Mouse (Mus musculus) embryonic facial prominence, embryonic 13.5 days (tissue): ENCODE measurements at regions not wholly inside any gene's neighbourhood (a gene's known extent, or its start where the extent isn't known, plus 50 kb on each side); places are given as distances from the start of the nearest gene placed in this dataset.
A peak's percentile ranks its signal among the peaks of the same experiment; 100 is the strongest.

ENCODE experiments used
- ATAC-seq: fragments of 200-750 bp; cut with Nextera tagmentation; 2 replicates; pipeline ENCODE4 v1.8.0; 2017; ENCODE audit warnings: low read depth; ENCODE audit not compliant: insufficient number of reproducible peaks, insufficient read depth, low FRiP score, low TSS enrichment
- H3K27ac ChIP-seq: fragments of 300-500 bp; sonication (generic); 2 replicates; pipeline ENCODE4 v1.5.1; 2015; ENCODE audit warnings: moderate library complexity, mild to moderate bottlenecking, inconsistent platforms
- H3K27me3 ChIP-seq: fragments of 300-500 bp; sonication (generic); 2 replicates; pipeline ENCODE4 v1.6.1; 2015; ENCODE audit warnings: mild to moderate bottlenecking, inconsistent platforms
- H3K36me3 ChIP-seq: fragments of 300-500 bp; sonication (generic); 2 replicates; pipeline ENCODE4 v1.6.1; 2015; ENCODE audit warnings: mild to moderate bottlenecking, inconsistent platforms
- H3K4me1 ChIP-seq: fragments of 300-500 bp; sonication (generic); 2 replicates; pipeline ENCODE4 v1.6.1; 2015; ENCODE audit warnings: inconsistent platforms
- H3K4me2 ChIP-seq: fragments of 300-500 bp; sonication (generic); 2 replicates; pipeline ENCODE4 v1.6.1; 2015; ENCODE audit warnings: moderate library complexity, mild to moderate bottlenecking, inconsistent platforms
- H3K4me3 ChIP-seq: fragments of 300-500 bp; sonication (generic); 2 replicates; pipeline ENCODE4 v1.5.1; 2015; ENCODE audit warnings: mild to moderate bottlenecking, inconsistent platforms
- H3K9ac ChIP-seq: fragments of 300-500 bp; sonication (generic); 2 replicates; pipeline ENCODE4 v1.6.1; 2015; ENCODE audit warnings: mild to moderate bottlenecking, inconsistent platforms
- H3K9me3 ChIP-seq: fragments of 300-500 bp; sonication (generic); 2 replicates; pipeline ENCODE4 v1.6.1; 2016; ENCODE audit warnings: inconsistent platforms
- WGBS: fragments of 180-500 bp; shearing (Covaris S2); methylation state at CpG from one replicate; pipeline ENCODE4 v1.1.7; 2015; ENCODE audit warnings: mixed read lengths; 5-methylcytosine and 5-hydroxymethylcytosine counted together

DNA sequence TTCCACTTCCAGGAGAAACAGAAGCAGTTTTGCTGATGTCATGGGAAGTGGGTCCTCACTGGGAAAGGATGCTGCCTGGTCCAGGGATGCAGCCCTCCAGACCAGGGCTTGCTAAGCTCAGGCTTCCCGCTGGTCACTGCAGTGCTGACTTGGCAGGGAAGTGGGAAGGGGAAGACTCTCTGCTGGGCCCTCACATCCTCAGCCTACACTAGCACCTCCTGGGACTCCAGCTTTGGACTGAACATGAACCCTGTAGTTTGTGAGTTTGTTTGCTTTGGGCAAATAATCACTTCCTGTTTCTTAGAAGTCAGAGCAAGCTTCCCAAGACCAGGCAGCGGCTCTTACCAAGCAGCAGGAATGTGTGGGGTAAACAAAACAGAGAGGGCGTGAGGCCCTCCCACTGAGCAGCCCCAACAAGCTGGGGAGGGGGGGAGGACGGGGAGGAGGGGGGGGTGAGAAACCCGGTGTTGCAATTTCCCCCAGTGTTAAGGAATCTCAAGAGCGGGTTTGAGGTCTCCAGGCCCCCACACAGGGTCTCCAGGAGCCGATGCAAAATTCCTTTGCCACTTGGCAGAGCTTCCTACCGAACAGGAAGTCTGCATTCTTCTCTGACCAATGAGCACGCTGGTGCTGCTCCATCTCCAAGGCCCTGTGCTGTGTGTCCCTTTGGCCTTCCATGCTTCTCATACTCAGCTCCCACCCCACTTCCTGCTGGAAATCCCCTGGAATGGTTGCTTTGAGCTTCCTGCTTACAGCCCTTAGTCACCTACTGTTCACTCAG is 367.7 kb upstream of the Smim15 start:
- Histone ChIP-seq H3K27ac (peak overlapping the region; percentile 57), H3K4me3 (no peak overlapping the region), H3K4me2 (peak overlapping the region; percentile 7; the same call in 1 of the 2 replicates), H3K9me3 (no peaks in the 10 kb centered on the region), H3K4me1 (peaks cover 15% of the 10 kb centered on the region), H3K9ac (no peak overlapping the region), H3K36me3 (no peaks in the 10 kb centered on the region), H3K27me3 (0 out of 2 replicates have a peak, but pooled peaks cover 5% of the 10 kb centered on the region)
- ATAC-seq = peak; percentile 44
- 11% methylated on average over 9 of the region's 9 CpGs for WGBS

DNA sequence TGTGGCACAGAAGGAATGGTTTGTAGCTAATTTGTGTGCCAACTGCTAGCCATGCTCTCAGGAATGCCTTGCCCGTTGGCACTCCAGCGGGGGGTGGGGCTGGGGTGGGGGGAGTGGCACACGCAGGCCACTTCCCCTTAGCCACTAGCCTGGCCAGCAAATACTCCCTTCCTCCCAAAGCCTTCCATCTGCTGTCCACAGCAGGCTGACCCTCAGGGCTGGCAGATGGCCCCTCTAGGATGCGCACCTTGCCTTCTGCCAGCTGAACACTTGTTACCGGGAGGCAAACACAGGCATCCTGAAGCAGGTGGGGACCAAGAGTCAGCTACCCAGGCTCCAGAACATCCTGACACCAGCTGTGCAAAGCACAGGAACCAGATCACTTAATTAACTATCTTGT is 372.1 kb upstream of the Smim15 start:
- H3K27me3 ChIP-seq = peaks cover 3% of the 10 kb centered on the region; the same call in 1 of the 2 replicates
- H3K27ac ChIP-seq = no peak overlapping the region
- no peak overlapping the region for H3K4me3 ChIP-seq
- H3K36me3 ChIP-seq = no peaks in the 10 kb centered on the region
- H3K9me3 ChIP-seq = no peaks in the 10 kb centered on the region
- WGBS = 76% methylated on average over 5 of the region's 5 CpGs
- no peak overlapping the region for H3K9ac ChIP-seq
- H3K4me2 ChIP-seq = no peak overlapping the region
- ATAC-seq = no peak
- H3K4me1 ChIP-seq = peaks cover 14% of the 10 kb centered on the region

DNA sequence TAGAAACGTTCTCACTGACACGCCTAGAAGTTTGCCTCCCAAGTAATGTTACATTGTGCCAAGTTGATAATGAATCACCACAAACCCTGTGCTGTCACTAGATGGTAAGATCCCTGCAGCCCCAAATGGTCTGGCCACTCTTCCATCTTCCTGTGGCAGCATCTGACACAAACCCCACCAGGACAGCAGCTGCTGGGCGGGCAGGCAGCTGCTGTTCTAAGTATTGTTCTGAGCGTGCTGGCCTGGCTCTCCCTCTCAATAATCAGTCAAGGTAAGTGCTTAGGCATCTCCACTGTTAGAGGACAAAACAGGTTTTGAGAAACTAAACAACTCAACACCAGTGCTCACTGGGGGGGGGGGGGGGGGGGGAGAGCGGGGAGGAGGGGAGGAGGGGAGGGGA is 375.7 kb upstream of the Smim15 start:
- H3K27ac ChIP-seq = no peak overlapping the region
- no peaks in the 10 kb centered on the region for H3K4me1 ChIP-seq
- H3K9ac ChIP-seq = no peak overlapping the region
- H3K9me3 ChIP-seq = no peaks in the 10 kb centered on the region
- ATAC-seq = no peak
- WGBS = 66% methylated on average over 4 of the region's 5 CpGs
- no peak overlapping the region for H3K4me3 ChIP-seq
- H3K27me3 ChIP-seq = peaks cover 12% of the 10 kb centered on the region
- no peaks in the 10 kb centered on the region for H3K36me3 ChIP-seq
- H3K4me2 ChIP-seq = no peak overlapping the region

DNA sequence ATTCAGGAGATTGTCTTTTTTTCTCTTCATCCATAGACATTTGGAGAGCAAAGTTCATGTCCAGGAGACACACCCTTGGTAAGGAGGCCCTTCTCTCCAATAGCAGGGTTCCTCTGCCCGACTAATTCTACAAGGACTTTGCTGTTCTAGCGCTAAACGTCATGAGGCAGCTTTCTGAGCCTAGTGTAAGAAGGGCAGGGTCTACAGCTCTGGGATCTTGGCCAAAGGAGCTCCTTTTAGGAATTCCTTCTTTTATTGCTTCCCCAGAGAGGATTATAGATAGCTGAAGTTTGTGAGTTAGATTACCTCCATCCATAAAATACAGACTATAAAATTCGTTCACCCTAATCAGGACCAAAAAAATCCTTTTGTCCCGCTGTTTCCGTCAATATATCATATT is 378.5 kb upstream of the Smim15 start:
- Histone ChIP-seq H3K9ac (no peak overlapping the region), H3K9me3 (no peaks in the 10 kb centered on the region), H3K27me3 (peaks cover 16% of the 10 kb centered on the region), H3K4me3 (no peak overlapping the region), H3K27ac (no peak overlapping the region), H3K36me3 (no peaks in the 10 kb centered on the region), H3K4me1 (no peaks in the 10 kb centered on the region), H3K4me2 (no peak overlapping the region)
- no peak for ATAC-seq
- 77% methylated on average over 6 of the region's 6 CpGs for WGBS

DNA sequence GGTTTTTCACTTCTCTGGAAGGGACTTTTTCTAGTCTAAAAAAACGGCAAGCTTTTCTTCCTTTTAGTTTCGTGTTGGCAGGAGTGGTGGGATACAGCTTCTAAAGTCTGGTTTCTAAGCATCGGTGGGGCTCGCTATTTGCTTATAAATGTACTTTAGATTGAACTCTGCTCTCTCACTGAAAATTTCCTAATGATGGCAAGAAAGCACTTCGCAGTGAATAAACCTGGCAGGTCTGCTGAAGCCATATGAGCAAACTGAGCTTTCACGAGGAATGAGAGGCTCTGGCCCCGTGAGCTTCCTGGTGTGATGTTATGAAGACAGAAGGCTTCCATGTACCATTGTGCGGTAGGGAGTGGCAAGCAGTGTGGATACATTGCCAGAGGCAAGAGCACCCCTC is 380.0 kb upstream of the Smim15 start:
- no peak for ATAC-seq
- Histone ChIP-seq H3K4me3 (no peak overlapping the region), H3K36me3 (no peaks in the 10 kb centered on the region), H3K4me1 (no peaks in the 10 kb centered on the region), H3K9me3 (no peaks in the 10 kb centered on the region), H3K27ac (no peak overlapping the region), H3K9ac (no peak overlapping the region), H3K27me3 (peaks cover 13% of the 10 kb centered on the region), H3K4me2 (no peak overlapping the region)
- 51% methylated on average over 8 of the region's 8 CpGs for whole genome bisulfite sequencing

DNA sequence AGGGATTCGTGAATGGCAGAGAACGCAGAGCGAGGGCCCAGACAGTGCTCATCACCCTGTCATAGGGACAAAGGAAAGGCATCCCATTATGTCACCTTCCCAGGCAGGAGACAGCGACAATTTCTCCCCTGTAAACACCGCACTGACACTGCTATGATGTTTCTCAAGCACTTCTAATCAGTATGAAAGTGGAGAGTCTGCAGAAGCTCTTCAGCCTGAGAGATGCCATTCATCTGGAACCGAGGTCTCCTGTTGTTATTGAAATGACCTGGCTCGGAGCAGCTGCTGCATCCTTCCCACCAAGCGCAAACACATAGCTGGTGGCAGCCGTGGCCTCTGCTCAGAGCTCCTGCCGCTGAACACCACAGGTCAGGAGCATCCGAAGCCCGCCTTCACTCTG is 380.5 kb upstream of the Smim15 start:
- Histone ChIP-seq H3K27ac (no peak overlapping the region), H3K9ac (no peak overlapping the region), H3K36me3 (no peaks in the 10 kb centered on the region), H3K9me3 (no peaks in the 10 kb centered on the region), H3K4me1 (no peaks in the 10 kb centered on the region), H3K4me2 (no peak overlapping the region), H3K27me3 (peaks cover 13% of the 10 kb centered on the region), H3K4me3 (no peak overlapping the region)
- 29% methylated on average over 12 of the region's 12 CpGs for WGBS
- no peak for ATAC-seq

DNA sequence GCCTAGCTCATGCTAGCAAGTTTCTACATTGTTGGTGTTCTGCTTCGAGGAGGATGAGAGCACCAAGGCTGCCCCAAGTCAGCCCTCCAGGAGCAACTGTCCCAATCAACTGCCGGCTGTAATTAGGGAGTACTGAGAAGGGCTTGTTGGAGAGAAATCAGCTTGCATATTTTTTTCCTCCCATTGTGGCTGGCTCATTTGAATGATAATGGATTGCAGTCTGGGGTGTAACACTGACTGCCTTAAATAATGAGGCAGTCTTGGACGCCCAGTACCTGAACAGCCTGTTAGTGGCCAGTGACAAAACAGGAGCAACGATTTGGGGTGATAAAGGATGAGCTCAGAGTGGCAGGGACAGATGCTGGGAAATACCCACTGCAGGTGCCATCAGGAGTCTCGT is 382.8 kb upstream of the Smim15 start:
- Histone ChIP-seq H3K4me3 (no peak overlapping the region), H3K4me2 (no peak overlapping the region), H3K4me1 (no peaks in the 10 kb centered on the region), H3K27ac (no peak overlapping the region), H3K36me3 (no peaks in the 10 kb centered on the region), H3K9me3 (no peaks in the 10 kb centered on the region), H3K27me3 (peaks cover 13% of the 10 kb centered on the region), H3K9ac (no peak overlapping the region)
- WGBS = 37% methylated on average over 5 of the region's 5 CpGs
- ATAC-seq = no peak

DNA sequence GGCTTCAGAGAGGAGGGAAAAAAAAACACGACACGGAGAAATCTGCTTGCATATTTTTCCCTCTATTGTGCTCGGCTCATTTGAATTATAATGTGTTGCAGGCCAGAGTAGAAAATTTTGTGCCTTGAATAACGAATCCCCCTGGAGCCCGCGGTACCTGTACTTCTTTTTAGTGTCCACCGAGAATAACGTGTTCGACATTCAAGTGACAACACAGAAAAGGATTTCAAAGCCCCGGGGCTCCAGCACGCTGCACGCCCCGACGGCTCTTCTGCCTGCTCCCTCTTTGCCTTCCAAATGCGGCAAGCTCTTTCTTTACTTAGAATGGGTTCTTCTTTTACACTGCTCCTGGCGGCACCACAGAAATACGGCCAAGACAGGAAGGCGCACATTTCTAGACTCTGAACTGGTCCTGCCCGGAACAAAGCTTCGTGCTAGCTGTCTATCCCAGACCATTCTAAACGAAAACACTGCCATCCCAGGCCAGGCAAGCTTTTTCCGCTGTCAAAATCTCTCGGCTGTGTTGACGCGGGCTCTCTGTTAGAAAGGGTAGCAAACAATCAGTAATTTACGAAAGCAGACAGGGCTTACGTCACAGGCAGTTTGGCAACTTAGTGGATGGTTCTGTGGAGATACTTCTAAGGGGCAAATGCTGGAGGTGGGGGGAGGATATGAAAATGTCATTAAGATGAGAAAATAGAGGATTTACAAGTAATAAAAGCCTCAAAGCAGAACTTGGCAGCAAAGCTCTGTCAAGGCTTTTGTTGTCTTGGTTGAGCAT is 398.2 kb upstream of the Smim15 start:
- WGBS = 2% methylated on average over 27 of the region's 27 CpGs
- ATAC-seq = no peak

DNA sequence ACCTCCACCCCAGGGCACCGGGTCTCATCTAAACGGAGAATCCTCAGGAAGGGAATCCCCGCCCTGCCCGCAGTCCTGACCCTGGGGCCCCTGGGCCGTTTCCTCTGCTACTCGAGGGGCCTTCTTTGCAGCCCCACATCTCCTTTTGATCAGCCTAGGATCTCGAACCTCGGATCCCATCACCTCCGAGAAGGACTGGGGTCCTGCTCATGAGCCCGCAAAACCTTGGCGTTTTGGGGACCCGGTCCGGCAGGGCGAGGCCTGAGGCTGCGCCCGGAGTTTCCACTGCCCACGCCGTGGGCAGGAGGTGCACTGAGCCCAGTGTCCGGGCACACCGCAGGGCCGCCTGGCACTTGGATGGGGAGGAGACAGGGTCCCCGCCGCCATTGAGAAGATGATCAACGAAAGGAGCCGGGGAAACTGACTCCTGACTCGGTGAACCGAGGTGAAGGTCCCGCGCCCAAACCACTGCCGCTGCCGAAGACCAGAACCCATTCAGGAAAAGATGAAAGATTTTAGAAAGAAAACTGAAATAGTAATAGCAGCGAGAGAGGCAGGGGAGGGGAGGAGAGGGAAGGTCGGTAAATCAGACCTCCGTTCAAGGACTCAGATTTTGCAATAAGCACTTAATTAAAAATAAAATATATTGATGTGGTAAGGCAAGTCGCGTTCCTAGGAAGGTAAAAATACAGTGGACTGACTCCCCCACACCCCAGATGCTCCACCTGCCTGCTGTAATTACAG is 399.0 kb upstream of the Smim15 start:
- H3K4me2 ChIP-seq = peak overlapping the region; percentile 70
- H3K4me1 ChIP-seq = peaks cover 11% of the 10 kb centered on the region
- H3K27me3 ChIP-seq = peaks cover 40% of the 10 kb centered on the region
- H3K4me3 ChIP-seq = peak overlapping the region; percentile 40
- H3K9me3 ChIP-seq = no peaks in the 10 kb centered on the region
- no peaks in the 10 kb centered on the region for H3K36me3 ChIP-seq
- 2% methylated on average over 36 of the region's 36 CpGs for WGBS
- no peak overlapping the region for H3K27ac ChIP-seq
- peak overlapping the region; percentile 57 for H3K9ac ChIP-seq
- ATAC-seq = no peak

More for the DNA sequence above, 398.2 kb upstream of the Smim15 start:
- H3K27me3 ChIP-seq = peaks cover 40% of the 10 kb centered on the region
- H3K27ac ChIP-seq = no peak overlapping the region
- no peaks in the 10 kb centered on the region for H3K9me3 ChIP-seq
- peak overlapping the region; percentile 57; the same call in 1 of the 2 replicates for H3K9ac ChIP-seq
- H3K4me3 ChIP-seq = peak overlapping the region; percentile 40
- peak overlapping the region; percentile 70 for H3K4me2 ChIP-seq
- peaks cover 11% of the 10 kb centered on the region for H3K4me1 ChIP-seq
- H3K36me3 ChIP-seq = no peaks in the 10 kb centered on the region

DNA sequence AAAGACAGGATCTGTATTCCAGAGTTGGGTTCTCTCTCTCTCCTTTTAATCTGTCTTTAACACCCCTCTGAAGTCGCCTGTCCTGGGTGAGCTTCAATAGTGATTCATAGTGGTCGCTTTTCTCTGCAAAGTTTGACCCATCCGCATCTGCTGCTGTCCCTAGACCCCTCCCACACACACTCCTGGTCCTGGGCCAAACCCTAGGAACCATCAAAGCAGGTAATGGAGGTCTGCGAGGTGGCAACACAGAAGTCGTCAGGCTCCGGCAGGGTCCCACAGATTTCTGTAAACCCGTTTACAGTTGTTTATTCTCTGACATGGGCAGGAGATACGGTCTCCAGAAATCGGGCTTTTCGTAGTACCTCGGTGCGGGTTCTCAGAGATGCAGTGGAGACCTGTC is 399.5 kb upstream of the Smim15 start:
- ATAC-seq = no peak
- Histone ChIP-seq H3K27me3 (peaks cover 40% of the 10 kb centered on the region), H3K36me3 (no peaks in the 10 kb centered on the region), H3K4me1 (peaks cover 7% of the 10 kb centered on the region), H3K4me2 (peak overlapping the region; percentile 70), H3K27ac (no peak overlapping the region), H3K9ac (peak overlapping the region; percentile 57; the same call in 1 of the 2 replicates), H3K9me3 (no peaks in the 10 kb centered on the region), H3K4me3 (peak overlapping the region; percentile 40)
- 36% methylated on average over 12 of the region's 12 CpGs for WGBS

DNA sequence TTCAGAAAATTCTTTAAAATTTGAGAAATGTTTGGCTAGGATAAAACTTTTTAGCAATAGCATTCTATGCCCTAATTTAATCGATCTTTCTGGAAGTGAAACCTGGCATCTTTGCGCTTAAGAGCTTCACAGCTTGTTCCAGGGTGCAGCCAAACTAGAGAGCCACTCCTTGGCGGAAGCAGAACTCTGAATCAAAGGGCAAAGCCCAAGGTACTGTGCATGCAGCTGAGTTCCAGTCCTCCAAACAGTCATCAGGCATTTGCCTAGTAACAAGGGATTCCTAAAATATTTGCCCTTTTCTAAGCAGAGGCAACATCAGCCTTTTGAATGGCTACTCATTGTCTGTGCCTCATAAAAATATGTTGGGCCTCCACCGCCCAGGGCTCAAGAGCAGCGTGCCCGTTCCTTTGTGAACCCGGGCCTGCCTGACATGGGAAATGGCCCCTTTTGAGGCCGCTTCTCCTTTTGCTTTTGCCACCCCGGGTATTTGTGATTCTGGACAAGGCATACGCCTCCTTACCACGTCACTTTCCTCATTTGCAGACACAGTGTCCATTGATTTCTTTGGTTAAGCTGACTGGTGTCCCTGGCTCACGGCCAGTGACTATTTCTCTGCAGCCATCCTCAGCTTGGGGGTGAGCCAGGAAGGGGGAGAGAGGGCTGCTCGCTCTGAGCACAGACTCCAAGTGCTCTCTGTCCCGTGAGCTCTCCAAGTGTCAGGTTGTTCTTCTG is 402.2 kb upstream of the Smim15 start:
- peaks cover 7% of the 10 kb centered on the region for H3K4me1 ChIP-seq
- peaks cover 29% of the 10 kb centered on the region for H3K27me3 ChIP-seq
- no peaks in the 10 kb centered on the region for H3K9me3 ChIP-seq
- no peak overlapping the region for H3K9ac ChIP-seq
- H3K36me3 ChIP-seq = no peaks in the 10 kb centered on the region
- H3K27ac ChIP-seq = no peak overlapping the region
- ATAC-seq = no peak
- 71% methylated on average over 14 of the region's 14 CpGs for WGBS
- no peak overlapping the region for H3K4me3 ChIP-seq
- H3K4me2 ChIP-seq = no peak overlapping the region
